Mouse (Mus musculus): ENCODE data around the gene Eva1a. TPM values are rescaled to one million over a fixed set of nuclear protein-coding genes. Genes with fewer than 3 reads are reported as not detected.

Gene Eva1a
- polyA plus RNA-seq (2015; fragmentation: Nextera tagmentation; extraction: Ambion mirVana) = 0.96 and 1.1 TPM in 2 replicates

- Histone ChIP-seq H3K4me1 (replicated peaks) (peaks cover 19% of the 10 kb centered on the region), H3K4me3 (peak within 1 kb of the TSS; percentile 50), H3K9me3 (no peaks in the 10 kb centered on the region), H3K36me3 (no peaks in the 10 kb centered on the region), H3K4me2 (peak within 1 kb of the TSS; percentile 98), H3K27ac (no peak within 1 kb of the TSS), H3K27me3 (peaks cover 66% of the 10 kb centered on the region), H3K9ac (peak within 1 kb of the TSS; percentile 68)
- ATAC-seq (ENCODE audit: low FRiP score) = no peak
- 18% methylated on average over 11 of the region's 11 CpGs for WGBS
Measured at GRCm38 (mm10) chr6:82040834-82041487, at the start of gene Eva1a. Eva1a (plus strand) TSS chr6:82041043.

- no peak for ATAC-seq (ENCODE audit: low FRiP score)
- H3K4me3 ChIP-seq = no peak overlapping the region
Measured at GRCm38 (mm10) chr6:82012392-82012791, 28.5 kb upstream of the Eva1a start.

GRCm38 (mm10) chr6:82021074-82021473, 19.8 kb upstream of the Eva1a start:
- Histone ChIP-seq H3K36me3 (no peaks in the 10 kb centered on the region), H3K4me1 (replicated peaks) (no peaks in the 10 kb centered on the region), H3K9me3 (no peaks in the 10 kb centered on the region), H3K4me3 (no peak overlapping the region), H3K9ac (no peak overlapping the region), H3K27me3 (no peaks in the 10 kb centered on the region), H3K27ac (no peak overlapping the region), H3K4me2 (no peak overlapping the region)
- 80% methylated on average over 5 of the region's 5 CpGs for WGBS
- no peak for ATAC-seq (ENCODE audit: low FRiP score)

More at GRCm38 (mm10) chr6:82012392-82012791, 28.5 kb upstream of the Eva1a start:
- no peak overlapping the region for H3K9ac ChIP-seq
- H3K36me3 ChIP-seq = no peaks in the 10 kb centered on the region
- no peaks in the 10 kb centered on the region for H3K4me1 ChIP-seq (replicated peaks)
- no peaks in the 10 kb centered on the region for H3K27me3 ChIP-seq
- no peaks in the 10 kb centered on the region for H3K9me3 ChIP-seq
- no peak overlapping the region for H3K4me2 ChIP-seq
- no peak overlapping the region for H3K27ac ChIP-seq
- WGBS = 72% methylated on average over 1 of the region's 1 CpGs

GRCm38 (mm10) chr6:82021494-82021893, 19.3 kb upstream of the Eva1a start:
- Histone ChIP-seq H3K4me2 (no peak overlapping the region), H3K27ac (no peak overlapping the region), H3K4me3 (no peak overlapping the region), H3K9ac (no peak overlapping the region), H3K27me3 (no peaks in the 10 kb centered on the region), H3K4me1 (replicated peaks) (no peaks in the 10 kb centered on the region), H3K36me3 (no peaks in the 10 kb centered on the region), H3K9me3 (no peaks in the 10 kb centered on the region)
- no peak for ATAC-seq (ENCODE audit: low FRiP score)
- WGBS = 87% methylated on average over 5 of the region's 5 CpGs

GRCm38 (mm10) chr6:82029611-82030510, 11.0 kb upstream of the Eva1a start:
- Histone ChIP-seq H3K27me3 (no peaks in the 10 kb centered on the region), H3K4me2 (no peak overlapping the region), H3K36me3 (no peaks in the 10 kb centered on the region), H3K9ac (no peak overlapping the region), H3K4me3 (no peak overlapping the region), H3K27ac (no peak overlapping the region), H3K9me3 (no peaks in the 10 kb centered on the region), H3K4me1 (replicated peaks) (peaks cover 8% of the 10 kb centered on the region; the same call in 1 of the 2 replicates)
- ATAC-seq (ENCODE audit: low FRiP score) = no peak
- WGBS = 28% methylated on average over 19 of the region's 19 CpGs

- H3K27ac ChIP-seq = no peak overlapping the region
- H3K27me3 ChIP-seq = no peaks in the 10 kb centered on the region
- 68% methylated on average over 8 of the region's 8 CpGs for WGBS
- no peaks in the 10 kb centered on the region for H3K9me3 ChIP-seq
- no peak overlapping the region for H3K9ac ChIP-seq
- H3K4me3 ChIP-seq = no peak overlapping the region
- ATAC-seq (ENCODE audit: low FRiP score) = no peak
- no peak overlapping the region for H3K4me2 ChIP-seq
- H3K36me3 ChIP-seq = no peaks in the 10 kb centered on the region
- H3K4me1 ChIP-seq (replicated peaks) = peaks cover 8% of the 10 kb centered on the region; the same call in 1 of the 2 replicates
Measured at GRCm38 (mm10) chr6:82030511-82030884, 10.3 kb upstream of the Eva1a start.

- H3K4me3 ChIP-seq = no peak overlapping the region
Measured at GRCm38 (mm10) chr6:82037211-82037610, 3.6 kb upstream of the Eva1a start.

GRCm38 (mm10) chr6:82039193-82039592, 1.6 kb upstream of the Eva1a start:
- no peak for ATAC-seq (ENCODE audit: low FRiP score)
- H3K9ac ChIP-seq = no peak overlapping the region
- H3K27ac ChIP-seq = no peak overlapping the region
- H3K4me1 ChIP-seq (replicated peaks) = peaks cover 19% of the 10 kb centered on the region
- no peak overlapping the region for H3K4me3 ChIP-seq
- H3K4me2 ChIP-seq = no peak overlapping the region
- 81% methylated on average over 6 of the region's 6 CpGs for WGBS
- H3K27me3 ChIP-seq = peaks cover 53% of the 10 kb centered on the region
- H3K36me3 ChIP-seq = no peaks in the 10 kb centered on the region
- H3K9me3 ChIP-seq = no peaks in the 10 kb centered on the region

More at GRCm38 (mm10) chr6:82037211-82037610, 3.6 kb upstream of the Eva1a start:
- WGBS = 76% methylated on average over 7 of the region's 7 CpGs
- Histone ChIP-seq H3K4me1 (replicated peaks) (peaks cover 11% of the 10 kb centered on the region), H3K9ac (no peak overlapping the region), H3K27me3 (peaks cover 33% of the 10 kb centered on the region), H3K9me3 (no peaks in the 10 kb centered on the region), H3K36me3 (no peaks in the 10 kb centered on the region), H3K4me2 (no peak overlapping the region), H3K27ac (no peak overlapping the region)
- ATAC-seq (ENCODE audit: low FRiP score) = no peak

GRCm38 (mm10) chr6:82039968-82040367, 875 bp upstream of the Eva1a start:
- no peak for ATAC-seq (ENCODE audit: low FRiP score)
- H3K9ac ChIP-seq = no peak overlapping the region
- H3K36me3 ChIP-seq = no peaks in the 10 kb centered on the region
- no peak overlapping the region for H3K27ac ChIP-seq
- H3K27me3 ChIP-seq = peaks cover 61% of the 10 kb centered on the region
- H3K4me2 ChIP-seq = no peak overlapping the region
- WGBS = 75% methylated on average over 7 of the region's 7 CpGs
- no peak overlapping the region for H3K4me3 ChIP-seq
- no peaks in the 10 kb centered on the region for H3K9me3 ChIP-seq
- peaks cover 19% of the 10 kb centered on the region for H3K4me1 ChIP-seq (replicated peaks)

GRCm38 (mm10) chr6:82041488-82042295, 849 bp downstream of the Eva1a start:
- Histone ChIP-seq H3K36me3 (no peaks in the 10 kb centered on the region), H3K27me3 (peaks cover 66% of the 10 kb centered on the region), H3K9ac (peak overlapping the region; percentile 68), H3K4me1 (replicated peaks) (peaks cover 19% of the 10 kb centered on the region), H3K9me3 (no peaks in the 10 kb centered on the region), H3K4me3 (peak overlapping the region; percentile 50), H3K27ac (no peak overlapping the region), H3K4me2 (peak overlapping the region; percentile 98)
- peak; percentile 38; the same call in 1 of the 2 replicates for ATAC-seq (ENCODE audit: low FRiP score)
- under 1% methylated on average over 42 of the region's 50 CpGs for WGBS

- Histone ChIP-seq H3K9me3 (no peaks in the 10 kb centered on the region), H3K4me3 (peak overlapping the region; percentile 50), H3K36me3 (no peaks in the 10 kb centered on the region), H3K4me2 (peak overlapping the region; percentile 98), H3K27ac (no peak overlapping the region), H3K4me1 (replicated peaks) (peaks cover 19% of the 10 kb centered on the region), H3K9ac (peak overlapping the region; percentile 68), H3K27me3 (peaks cover 66% of the 10 kb centered on the region)
- under 1% methylated on average over 35 of the region's 35 CpGs for WGBS
- peak; percentile 46; the same call in 1 of the 2 replicates for ATAC-seq (ENCODE audit: low FRiP score)
Measured at GRCm38 (mm10) chr6:82042296-82043125, 1.7 kb downstream of the Eva1a start.
